In the genomic region with DNA sequence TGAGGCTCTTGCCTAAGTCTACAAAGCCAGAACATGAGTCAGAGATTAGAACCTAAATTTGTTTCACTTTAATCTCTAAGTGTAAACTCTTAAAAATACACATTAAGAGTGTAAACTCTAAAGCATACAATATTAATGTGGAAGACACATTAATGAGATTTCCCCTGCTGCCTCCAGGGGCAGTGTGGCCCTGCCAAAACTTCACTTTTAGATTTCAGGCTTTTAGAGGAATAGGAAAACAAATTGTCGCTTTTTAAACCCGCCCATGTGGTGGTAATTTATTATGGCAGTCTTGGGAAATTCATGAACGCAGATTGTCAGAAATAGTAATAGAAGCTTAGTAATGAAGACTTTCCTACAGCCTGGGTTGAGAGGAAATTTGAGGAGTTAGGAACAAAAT, we compare ENCODE assay signal across 10 mouse cellular contexts.
DNase-seq lines count a peak whose midpoint lies in the region; ATAC-seq and TF ChIP-seq lines count a peak whose summit lies in the region.
"Had no signal": no experiment of that assay in that cellular context is flagged by ENCODE, and none has a peak within 500 bp of the region (broad histone marks: within the 10 kb centered on the region; RNA-seq: fewer than 3 reads in every experiment).

No protein-coding gene starts in this region.

- H3K9ac ChIP-seq in midbrain, postnatal 0 days (replicated peaks; ENCODE audit: low read length, poor library complexity, severe bottlenecking), result no peak overlapping the region
- H3K9ac ChIP-seq in midbrain, embryonic 13.5 days (replicated peaks), result no peak overlapping the region
- H3K9ac ChIP-seq: forebrain, embryonic 12.5 days had no signal

- no peak for TF ChIP-seq POLR2A in cerebellum, adult 2 months (IDR thresholded peaks at IDR 0.05; ENCODE audit: borderline replicate concordance, insufficient read depth, low read length)

- no peaks in the 10 kb centered on the region for H3K4me1 ChIP-seq in cerebellum, adult 2 months (ENCODE audit: control insufficient read depth, insufficient read depth, low read length)
- H3K4me1 ChIP-seq in midbrain, postnatal 0 days (ENCODE audit: insufficient read depth, low read length), result no peaks in the 10 kb centered on the region
- no peaks in the 10 kb centered on the region for H3K4me1 ChIP-seq in midbrain, embryonic 13.5 days (replicated peaks)
- H3K4me1 ChIP-seq: forebrain, embryonic 12.5 days had no signal

- no peak overlapping the region for H3K27ac ChIP-seq in cerebellum, adult 2 months (ENCODE audit: insufficient read depth, low read length)
- no peak overlapping the region for H3K27ac ChIP-seq in midbrain, postnatal 0 days (ENCODE audit: low read depth, low read length)
- H3K27ac ChIP-seq in midbrain, embryonic 13.5 days, result no peak overlapping the region
- H3K27ac ChIP-seq: forebrain, embryonic 12.5 days had no signal

- TF ChIP-seq CTCF in cerebellum, adult 2 months (IDR thresholded peaks at IDR 0.05; ENCODE audit: borderline replicate concordance, insufficient read depth, low read depth, low read length), result peak; percentile 16; the same call in 1 of the 2 replicates
- TF ChIP-seq CTCF in midbrain, postnatal 0 days (IDR thresholded peaks at IDR 0.05), result peak; percentile 74

- no peak; the same call in 1 of the 2 replicates for ATAC-seq in midbrain, postnatal 0 days (ENCODE audit: low FRiP score)
- ATAC-seq in midbrain, embryonic 13.5 days, result no peak

- DNase-seq in cerebellum, adult 2 months, result no peak
- DNase-seq in cerebellum, adult 11-12 months, result no peak
- peak; percentile 8 for DNase-seq in kidney, postnatal 10 days
- no peak for DNase-seq in kidney, postnatal 25 days
- DNase-seq in midbrain, postnatal 0 days (ENCODE audit: low spot score), result peak; percentile 50
- DNase-seq in urinary bladder, adult 18-20 months (ENCODE audit: low spot score in 2 of 2), result no peak
- no peak for DNase-seq in gastrocnemius, postnatal 4 days (ENCODE audit: low spot score in 2 of 2)
- DNase-seq: heart, postnatal 36 days had no signal

- WGBS in cerebellum, adult 2 months, result 4% methylated on average over 3 of the region's 3 CpGs
- 39% methylated on average over 3 of the region's 3 CpGs for WGBS in midbrain, postnatal 0 days
- 52% methylated on average over 3 of the region's 3 CpGs for WGBS in midbrain, embryonic 13.5 days

- H3K4me3 ChIP-seq in cerebellum, adult 2 months (replicated peaks; ENCODE audit: insufficient read depth, low read depth, low read length), result no peak overlapping the region
- H3K4me3 ChIP-seq in midbrain, postnatal 0 days (ENCODE audit: low read depth, low read length), result no peak overlapping the region
- no peak overlapping the region for H3K4me3 ChIP-seq in midbrain, embryonic 13.5 days (replicated peaks)
- H3K4me3 ChIP-seq: forebrain, embryonic 12.5 days had no signal

- no peaks in the 10 kb centered on the region for H3K36me3 ChIP-seq in midbrain, postnatal 0 days (ENCODE audit: insufficient read depth, low read length)
- no peaks in the 10 kb centered on the region for H3K36me3 ChIP-seq in midbrain, embryonic 13.5 days
- H3K36me3 ChIP-seq: forebrain, embryonic 12.5 days had no signal

- no peaks in the 10 kb centered on the region for H3K9me3 ChIP-seq in midbrain, postnatal 0 days (ENCODE audit: low read length)
- no peaks in the 10 kb centered on the region for H3K9me3 ChIP-seq in midbrain, embryonic 13.5 days
- H3K9me3 ChIP-seq: forebrain, embryonic 12.5 days had no signal

- no peak overlapping the region for H3K4me2 ChIP-seq in midbrain, postnatal 0 days (ENCODE audit: low read depth, low read length, poor library complexity, severe bottlenecking)
- no peak overlapping the region for H3K4me2 ChIP-seq in midbrain, embryonic 13.5 days (replicated peaks)
- H3K4me2 ChIP-seq: forebrain, embryonic 12.5 days had no signal

- H3K27me3 ChIP-seq in cerebellum, adult 2 months (ENCODE audit: control insufficient read depth, insufficient read depth, low read length), result no peaks in the 10 kb centered on the region
- H3K27me3 ChIP-seq in midbrain, postnatal 0 days (ENCODE audit: insufficient read depth, low read length), result no peaks in the 10 kb centered on the region
- H3K27me3 ChIP-seq in midbrain, embryonic 13.5 days, result no peaks in the 10 kb centered on the region
- H3K27me3 ChIP-seq: forebrain, embryonic 12.5 days had no signal

Comparison
In these comparisons a context has a peak if more than half of its experiments do, and no peak if none do; other contexts are left out.
1. DNase-seq: peak in kidney, postnatal 10 days (single experiment) and midbrain, postnatal 0 days (single experiment); none in cerebellum, adult 2 months (0 of 2), cerebellum, adult 11-12 months (single experiment), kidney, postnatal 25 days (0 of 2), urinary bladder, adult 18-20 months (0 of 2) and gastrocnemius, postnatal 4 days (0 of 2).